Mouse (Mus musculus) liver, postnatal 0 days (tissue): ENCODE data around the gene Myo1d. TPM values are rescaled to one million over a fixed set of nuclear protein-coding genes. Genes with fewer than 3 reads are reported as not detected.
A peak's percentile ranks its signal among the peaks of the same experiment; 100 is the strongest.

ENCODE experiments used
- ATAC-seq: fragments of 200-750 bp; cut with Nextera tagmentation; 2 replicates; pipeline ENCODE4 v1.8.0; 2017; ENCODE audit warnings: mild to moderate bottlenecking, moderate library complexity
- DNase-seq: peaks from one replicate; pipeline ENCODE4 v3.0.0-alpha.2; 2016
- H3K27ac ChIP-seq: fragments of 300-500 bp; sonication (generic); 2 replicates; pipeline ENCODE4 v1.5.1; 2014; ENCODE audit warnings: antibody characterized with exemption, moderate library complexity, mild to moderate bottlenecking, low read depth
- H3K27me3 ChIP-seq: fragments of 300-500 bp; sonication (generic); 2 replicates; pipeline ENCODE4 v1.6.1; 2014; ENCODE audit warnings: low read length, control low read depth, mixed read lengths; ENCODE audit not compliant: insufficient read depth
- H3K36me3 ChIP-seq: fragments of 300-500 bp; sonication (generic); replicated peaks from 2 replicates; pipeline ENCODE4 v1.6.1; 2014; ENCODE audit warnings: mild to moderate bottlenecking, control low read depth, low read length, moderate library complexity, mixed read lengths; ENCODE audit not compliant: insufficient read depth
- H3K4me1 ChIP-seq: fragments of 300-500 bp; sonication (generic); 2 replicates; pipeline ENCODE4 v1.6.1; 2014; ENCODE audit warnings: antibody characterized with exemption, mild to moderate bottlenecking, control low read depth; ENCODE audit not compliant: insufficient read depth
- H3K4me2 ChIP-seq: fragments of 300-500 bp; sonication (generic); 2 replicates; pipeline ENCODE4 v1.6.1; 2014; ENCODE audit warnings: low read depth, mild to moderate bottlenecking, low read length, moderate library complexity, mixed read lengths
- H3K4me3 ChIP-seq: fragments of 300-500 bp; sonication (generic); 2 replicates; pipeline ENCODE4 v1.5.1; 2014; ENCODE audit warnings: low read depth, low read length
- H3K9ac ChIP-seq: fragments of 300-500 bp; sonication (generic); replicated peaks from 2 replicates; pipeline ENCODE4 v1.6.1; 2014; ENCODE audit warnings: mild to moderate bottlenecking, moderate library complexity
- H3K9me3 ChIP-seq: fragments of 300-500 bp; sonication (generic); 2 replicates; pipeline ENCODE4 v1.6.1; 2016; ENCODE audit warnings: mild to moderate bottlenecking, control low read depth, low read length, mixed read lengths
- CTCF ChIP-seq: sonication (generic); IDR thresholded peaks from 2 replicates; pipeline ENCODE4 v1.5.1; 2016; ENCODE audit warnings: antibody characterized with exemption, low read depth
- EP300 ChIP-seq: IDR thresholded peaks from 2 replicates; pipeline ENCODE4 v1.6.1; 2016; ENCODE audit warnings: antibody characterized with exemption, low read depth, mild to moderate bottlenecking
- WGBS: fragments of 180-500 bp; shearing (Covaris S2); extraction: QIAGEN DNeasy Blood & Tissue Kit; methylation state at CpG from one replicate; pipeline ENCODE4 v1.1.7; 2014; ENCODE audit not compliant: insufficient replicate concordance; 5-methylcytosine and 5-hydroxymethylcytosine counted together
- polyA plus RNA-seq: library from polyadenylated mRNA; unstranded; fragments of >200 nt; fragmentation: Nextera tagmentation; extraction: Ambion mirVana; gene quantifications from 2 replicates; pipeline ENCODE4 v1.2.1, GENCODE M21; 2015

Myo1d gene
- polyA plus RNA-seq, 1 experiment from 2014 or later, result 4.6 TPM

DNA sequence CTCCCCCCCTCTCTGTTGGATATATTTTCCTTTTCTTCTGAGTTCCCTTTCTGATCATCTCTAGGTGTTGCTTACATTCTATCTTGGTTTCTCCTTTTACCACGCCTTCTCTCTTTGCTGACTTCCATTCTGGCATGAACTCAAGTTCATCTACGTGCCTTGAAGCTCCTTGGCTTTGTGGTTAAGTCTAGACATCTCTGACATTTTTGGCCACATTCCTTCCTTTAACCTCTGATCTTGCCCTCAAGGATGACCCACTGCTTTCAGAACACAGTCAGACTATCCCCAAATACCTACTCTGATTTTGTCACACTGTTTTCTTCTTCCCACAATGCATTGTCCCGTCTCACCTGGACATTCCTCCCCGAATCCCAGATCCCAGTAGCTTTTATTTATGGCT, 240.8 kb downstream of the Myo1d start:
- Histone ChIP-seq H3K4me3 (no peak overlapping the region), H3K4me1 (no peaks in the 10 kb centered on the region), H3K36me3 (no peaks in the 10 kb centered on the region), H3K9ac (no peak overlapping the region), H3K27me3 (no peaks in the 10 kb centered on the region), H3K4me2 (no peak overlapping the region), H3K27ac (no peak overlapping the region), H3K9me3 (no peaks in the 10 kb centered on the region)
- ATAC-seq (no peak), DNase-seq (no peak)
- TF ChIP-seq CTCF (no peak), EP300 (no peak)
- WGBS, result 64% methylated on average over 4 of the region's 4 CpGs

DNA sequence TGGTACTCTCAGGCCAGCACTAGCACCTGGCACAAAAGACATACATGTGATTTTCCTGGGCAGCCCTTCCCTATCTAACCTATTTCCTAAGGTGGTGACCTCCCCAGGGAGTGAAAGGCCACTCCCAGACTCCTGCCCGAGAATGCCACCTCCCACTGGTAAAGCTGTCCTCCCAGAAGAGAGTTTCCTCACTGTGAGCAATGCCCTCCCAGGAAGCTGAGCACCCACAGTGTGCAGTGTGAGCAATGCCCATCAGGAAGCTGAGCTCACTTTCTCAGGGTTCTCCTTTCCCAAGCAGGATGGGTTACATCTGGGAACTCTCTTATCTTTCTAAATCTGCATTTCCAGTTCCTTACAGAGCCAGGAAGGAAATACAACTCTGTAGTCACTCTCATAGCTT, 246.9 kb downstream of the Myo1d start:
- no peak for TF ChIP-seq EP300
- no peak for TF ChIP-seq CTCF
- Histone ChIP-seq H3K9me3 (no peaks in the 10 kb centered on the region), H3K4me3 (no peak overlapping the region), H3K27ac (no peak overlapping the region), H3K27me3 (no peaks in the 10 kb centered on the region), H3K4me1 (no peaks in the 10 kb centered on the region), H3K36me3 (no peaks in the 10 kb centered on the region), H3K4me2 (no peak overlapping the region), H3K9ac (no peak overlapping the region)
- ATAC-seq (no peak), DNase-seq (no peak)
- 40% methylated on average over 1 of the region's 1 CpGs for WGBS

DNA sequence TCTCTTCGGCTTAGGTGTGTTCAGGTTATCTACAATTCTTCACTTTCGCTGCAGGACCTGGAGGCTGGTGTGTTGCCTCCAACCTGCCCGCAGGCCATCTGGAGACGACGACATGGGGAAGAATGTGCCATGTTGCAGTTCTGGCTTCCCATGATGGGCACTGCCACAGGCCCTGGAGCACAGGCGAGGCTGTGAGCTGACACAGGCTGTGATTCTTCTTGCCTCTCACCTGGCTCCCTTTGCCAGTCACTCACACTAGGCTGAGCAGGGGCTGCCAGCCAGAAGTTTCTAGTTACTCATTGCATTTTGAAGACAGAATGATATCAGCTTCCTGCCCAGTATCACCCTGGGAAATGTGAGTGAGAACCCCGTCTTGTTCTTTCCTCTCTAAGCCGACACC, 250.7 kb downstream of the Myo1d start:
- no peak for ATAC-seq
- Histone ChIP-seq H3K4me2 (no peak overlapping the region), H3K27ac (no peak overlapping the region), H3K27me3 (no peaks in the 10 kb centered on the region), H3K4me1 (no peaks in the 10 kb centered on the region), H3K36me3 (no peaks in the 10 kb centered on the region), H3K9ac (no peak overlapping the region), H3K9me3 (no peaks in the 10 kb centered on the region), H3K4me3 (no peak overlapping the region)
- TF ChIP-seq CTCF, result no peak
- WGBS, result 81% methylated on average over 8 of the region's 8 CpGs
- DNase-seq, result no peak

DNA sequence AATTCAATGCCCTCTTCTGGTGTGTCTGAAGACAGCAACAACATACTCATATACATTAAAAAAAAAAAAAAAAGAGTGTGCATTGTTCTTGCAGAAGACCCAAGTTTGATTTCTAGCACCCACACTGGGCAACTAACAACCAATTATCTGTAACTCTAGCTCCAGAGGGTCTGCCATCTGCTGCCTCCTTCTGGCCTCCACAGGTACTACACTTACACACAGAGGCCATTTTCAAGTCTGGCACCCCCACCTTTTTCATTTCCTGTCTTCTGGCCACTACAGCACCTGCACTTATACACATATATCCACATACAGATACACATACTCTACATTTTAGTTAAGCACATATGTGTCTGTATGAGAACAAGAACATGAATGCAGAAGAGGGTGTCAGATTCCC, 252.1 kb downstream of the Myo1d start:
- no peak overlapping the region for H3K27ac ChIP-seq
- no peaks in the 10 kb centered on the region for H3K9me3 ChIP-seq
- H3K4me2 ChIP-seq, result no peak overlapping the region
- no peaks in the 10 kb centered on the region for H3K36me3 ChIP-seq
- DNase-seq, result no peak
- no peaks in the 10 kb centered on the region for H3K27me3 ChIP-seq
- ATAC-seq, result no peak
- H3K4me3 ChIP-seq, result no peak overlapping the region
- TF ChIP-seq CTCF (peak; percentile 58), EP300 (no peak)
- no peak overlapping the region for H3K9ac ChIP-seq
- peaks cover 8% of the 10 kb centered on the region for H3K4me1 ChIP-seq

DNA sequence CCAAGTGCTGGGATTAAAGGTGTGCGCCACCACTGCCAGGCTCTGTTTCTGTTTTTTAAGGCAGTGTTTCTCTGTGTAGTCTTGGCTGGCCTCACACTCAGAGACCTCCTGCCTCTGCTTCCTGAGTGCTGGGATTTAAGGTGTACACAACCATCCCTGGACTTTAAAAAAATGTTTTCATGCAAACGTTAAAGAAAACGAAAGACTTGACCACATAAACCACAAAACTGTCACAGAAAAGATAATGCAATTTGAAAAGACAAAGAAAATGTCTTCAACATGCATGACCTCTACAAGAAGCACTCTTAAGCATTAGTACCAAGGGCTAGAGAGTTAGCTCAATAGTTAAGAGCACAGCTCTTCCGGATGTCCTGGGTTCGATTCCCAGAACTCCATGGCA, 255.6 kb downstream of the Myo1d start:
- no peak overlapping the region for H3K4me2 ChIP-seq
- TF ChIP-seq EP300 (no peak), CTCF (no peak)
- no peak overlapping the region for H3K9ac ChIP-seq
- no peak for ATAC-seq
- H3K36me3 ChIP-seq, result no peaks in the 10 kb centered on the region
- H3K4me3 ChIP-seq, result no peak overlapping the region
- no peak for DNase-seq
- H3K27ac ChIP-seq, result peak overlapping the region; percentile 66; the same call in 1 of the 2 replicates
- WGBS, result 65% methylated on average over 5 of the region's 5 CpGs
- H3K9me3 ChIP-seq, result no peaks in the 10 kb centered on the region
- no peaks in the 10 kb centered on the region for H3K27me3 ChIP-seq
- H3K4me1 ChIP-seq, result peaks cover 11% of the 10 kb centered on the region

DNA sequence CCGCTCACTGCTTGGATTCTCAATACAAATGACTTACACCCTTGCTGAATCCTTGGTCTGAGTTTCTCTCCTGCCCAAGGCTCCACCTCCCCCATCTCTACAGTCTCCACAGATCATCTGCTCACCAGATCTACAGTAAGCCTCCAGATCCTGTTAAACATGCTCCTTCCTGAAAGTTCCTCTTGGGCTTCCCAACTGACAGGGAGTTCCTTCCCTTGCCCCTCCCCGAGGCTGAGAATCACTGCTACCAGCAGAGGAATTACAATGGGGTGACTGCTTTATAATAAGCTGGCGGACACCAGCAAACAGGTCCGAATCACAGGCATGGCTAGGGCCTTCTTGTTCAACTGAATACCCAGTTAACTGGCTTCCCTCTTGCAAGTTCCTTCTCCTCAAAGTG, 256.4 kb downstream of the Myo1d start:
- Histone ChIP-seq H3K4me3 (no peak overlapping the region), H3K9ac (no peak overlapping the region), H3K27ac (peak overlapping the region; percentile 66), H3K4me1 (peaks cover 11% of the 10 kb centered on the region), H3K27me3 (no peaks in the 10 kb centered on the region), H3K9me3 (no peaks in the 10 kb centered on the region), H3K4me2 (no peak overlapping the region), H3K36me3 (no peaks in the 10 kb centered on the region)
- no peak for ATAC-seq
- TF ChIP-seq EP300 (no peak), CTCF (no peak)
- no peak for DNase-seq
- 57% methylated on average over 4 of the region's 4 CpGs for WGBS

DNA sequence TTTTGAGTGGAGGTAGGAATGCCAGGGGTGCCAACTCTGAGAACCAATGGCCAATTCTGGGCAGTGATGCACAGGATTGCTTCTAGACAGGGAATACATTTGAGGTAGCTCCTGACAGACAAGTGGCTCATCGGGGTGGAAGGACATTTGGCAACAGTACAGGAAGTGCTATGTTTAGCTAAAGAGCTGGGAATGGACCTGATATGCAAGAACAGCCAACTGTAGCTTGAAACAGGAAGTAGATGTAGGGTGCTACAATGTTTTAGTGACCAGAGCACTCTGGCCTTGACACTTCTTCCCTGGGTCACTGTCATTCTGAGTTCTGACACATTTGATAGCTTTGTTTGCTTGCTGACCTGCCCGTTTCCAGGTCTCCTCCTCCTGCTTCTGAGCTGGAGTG, 257.0 kb downstream of the Myo1d start:
- 11% methylated on average over 2 of the region's 2 CpGs for WGBS
- Histone ChIP-seq H3K9ac (no peak overlapping the region), H3K4me1 (peaks cover 11% of the 10 kb centered on the region), H3K27ac (peak overlapping the region; percentile 66), H3K9me3 (no peaks in the 10 kb centered on the region), H3K36me3 (no peaks in the 10 kb centered on the region), H3K27me3 (no peaks in the 10 kb centered on the region), H3K4me2 (no peak overlapping the region), H3K4me3 (no peak overlapping the region)
- TF ChIP-seq EP300, result no peak; the same call in 1 of the 2 replicates
- TF ChIP-seq CTCF, result no peak
- ATAC-seq, result peak; percentile 36; the same call in 1 of the 2 replicates
- DNase-seq, result no peak
